Mouse (Mus musculus) hindbrain, embryonic 11.5 days (tissue): Measurements from ENCODE around the gene Olfr66. TPM values are rescaled to one million over a fixed set of nuclear protein-coding genes. Genes with fewer than 3 reads are reported as not detected.

Experiments used
- ATAC-seq: fragments of 200-750 bp; cut with Nextera tagmentation; 2 replicates; pipeline ENCODE4 v1.8.0; 2017; ENCODE audit warnings: mild to moderate bottlenecking, moderate TSS enrichment, moderate library complexity; ENCODE audit not compliant: low FRiP score
- DNase-seq: peaks from one replicate; pipeline ENCODE4 v3.0.0-alpha.2; 2015; ENCODE audit warnings: low spot score
- H3K27ac ChIP-seq: fragments of 300-500 bp; sonication (generic); 2 replicates; pipeline ENCODE4 v1.5.1; 2014; ENCODE audit warnings: mild to moderate bottlenecking, low read depth, low read length
- H3K27me3 ChIP-seq: fragments of 300-500 bp; sonication (generic); 2 replicates; pipeline ENCODE4 v1.6.1; 2014; ENCODE audit warnings: mild to moderate bottlenecking, low read length, moderate library complexity, mixed read lengths; ENCODE audit not compliant: control insufficient read depth, insufficient read depth
- H3K36me3 ChIP-seq: fragments of 300-500 bp; sonication (generic); 2 replicates; pipeline ENCODE4 v1.6.1; 2014; ENCODE audit warnings: mild to moderate bottlenecking, low read length, moderate library complexity, mixed read lengths; ENCODE audit not compliant: control insufficient read depth, insufficient read depth
- H3K4me1 ChIP-seq: fragments of 300-500 bp; sonication (generic); replicated peaks from 2 replicates; pipeline ENCODE4 v1.6.1; 2014; ENCODE audit warnings: low read length, mixed read lengths; ENCODE audit not compliant: control insufficient read depth, insufficient read depth
- H3K4me2 ChIP-seq: fragments of 300-500 bp; sonication (generic); replicated peaks from 2 replicates; pipeline ENCODE4 v1.6.1; 2014; ENCODE audit warnings: mild to moderate bottlenecking, low read depth, low read length
- H3K4me3 ChIP-seq: fragments of 300-500 bp; sonication (generic); 2 replicates; pipeline ENCODE4 v1.5.1; 2014; ENCODE audit warnings: low read depth, low read length
- H3K9ac ChIP-seq: fragments of 300-500 bp; sonication (generic); 2 replicates; pipeline ENCODE4 v1.6.1; 2014; ENCODE audit warnings: low read depth, low read length
- H3K9me3 ChIP-seq: fragments of 300-500 bp; sonication (generic); 2 replicates; pipeline ENCODE4 v1.6.1; 2016; ENCODE audit warnings: low read length; ENCODE audit not compliant: control insufficient read depth
- WGBS: fragments of 180-500 bp; shearing (Covaris S2); extraction: QIAGEN DNeasy Blood & Tissue Kit; methylation state at CpG from one replicate; pipeline ENCODE4 v1.1.7; 2014; 5-methylcytosine and 5-hydroxymethylcytosine counted together
- polyA plus RNA-seq: library from polyadenylated mRNA; unstranded; fragments of >200 nt; fragmentation: Nextera tagmentation; extraction: Ambion mirVana; gene quantifications from 2 replicates; pipeline ENCODE4 v1.2.1, GENCODE M21; 2014

The Olfr66 gene
- polyA plus RNA-seq, 1 experiment from 2014 or later: not detected

- Histone ChIP-seq H3K27ac (no peak overlapping the region), H3K4me3 (no peak overlapping the region), H3K9me3 (no peaks in the 10 kb centered on the region), H3K27me3 (no peaks in the 10 kb centered on the region), H3K36me3 (no peaks in the 10 kb centered on the region), H3K4me2 (no peak overlapping the region), H3K9ac (no peak overlapping the region), H3K4me1 (no peaks in the 10 kb centered on the region)
- DNase-seq (no peak), ATAC-seq (no peak)
- WGBS: 54% methylated on average over 5 of the region's 5 CpGs
Observed at GRCm38 (mm10) chr7:103874451-103874850, 11.6 kb downstream of the Olfr66 start.

- ATAC-seq (no peak), DNase-seq (peak; percentile 39)
- H3K27ac ChIP-seq: no peak overlapping the region
- H3K4me3 ChIP-seq: no peak overlapping the region
- no peaks in the 10 kb centered on the region for H3K4me1 ChIP-seq
- no peaks in the 10 kb centered on the region for H3K27me3 ChIP-seq
- no peak overlapping the region for H3K4me2 ChIP-seq
- no peaks in the 10 kb centered on the region for H3K9me3 ChIP-seq
- 8% methylated on average over 1 of the region's 1 CpGs for WGBS
- H3K9ac ChIP-seq: no peak overlapping the region
- no peaks in the 10 kb centered on the region for H3K36me3 ChIP-seq
Observed at GRCm38 (mm10) chr7:103873064-103873463, 13.0 kb downstream of the Olfr66 start.

- DNase-seq: no peak
- Histone ChIP-seq H3K27ac (no peak overlapping the region), H3K36me3 (no peaks in the 10 kb centered on the region), H3K27me3 (no peaks in the 10 kb centered on the region), H3K4me1 (no peaks in the 10 kb centered on the region), H3K9ac (no peak overlapping the region), H3K9me3 (no peaks in the 10 kb centered on the region), H3K4me3 (no peak overlapping the region), H3K4me2 (no peak overlapping the region)
- ATAC-seq: no peak
Observed at GRCm38 (mm10) chr7:103870667-103871066, 15.4 kb downstream of the Olfr66 start.

GRCm38 (mm10) chr7:103865716-103866115 is 20.3 kb downstream of the Olfr66 start:
- Histone ChIP-seq H3K4me1 (no peaks in the 10 kb centered on the region), H3K27me3 (no peaks in the 10 kb centered on the region)

GRCm38 (mm10) chr7:103861531-103861930 is 24.5 kb downstream of the Olfr66 start:
- no peaks in the 10 kb centered on the region for H3K27me3 ChIP-seq
- H3K27ac ChIP-seq: no peak overlapping the region
- H3K9ac ChIP-seq: no peak overlapping the region
- H3K4me3 ChIP-seq: no peak overlapping the region
- H3K4me2 ChIP-seq: no peak overlapping the region
- no peak for ATAC-seq
- H3K9me3 ChIP-seq: no peaks in the 10 kb centered on the region
- 81% methylated on average over 3 of the region's 3 CpGs for whole genome bisulfite sequencing
- no peaks in the 10 kb centered on the region for H3K36me3 ChIP-seq
- no peaks in the 10 kb centered on the region for H3K4me1 ChIP-seq
- DNase-seq: no peak

More at GRCm38 (mm10) chr7:103865716-103866115, 20.3 kb downstream of the Olfr66 start:
- Histone ChIP-seq H3K27ac (no peak overlapping the region), H3K4me2 (no peak overlapping the region), H3K4me3 (no peak overlapping the region), H3K9me3 (no peaks in the 10 kb centered on the region), H3K9ac (no peak overlapping the region), H3K36me3 (no peaks in the 10 kb centered on the region)
- no peak for ATAC-seq
- no peak for DNase-seq

- DNase-seq (no peak), ATAC-seq (0 out of 2 replicates have a peak, but pooled peaks have one; percentile 49)
- no peak overlapping the region for H3K9ac ChIP-seq
- no peaks in the 10 kb centered on the region for H3K4me1 ChIP-seq
- H3K36me3 ChIP-seq: no peaks in the 10 kb centered on the region
- H3K27ac ChIP-seq: no peak overlapping the region
- no peak overlapping the region for H3K4me2 ChIP-seq
- H3K27me3 ChIP-seq: no peaks in the 10 kb centered on the region
- no peaks in the 10 kb centered on the region for H3K9me3 ChIP-seq
- no peak overlapping the region for H3K4me3 ChIP-seq
- 48% methylated on average over 1 of the region's 1 CpGs for WGBS
Observed at GRCm38 (mm10) chr7:103860855-103861254, 25.2 kb downstream of the Olfr66 start.

- Histone ChIP-seq H3K27ac (no peak overlapping the region), H3K9me3 (no peaks in the 10 kb centered on the region), H3K9ac (no peak overlapping the region), H3K27me3 (no peaks in the 10 kb centered on the region), H3K4me2 (no peak overlapping the region), H3K4me1 (no peaks in the 10 kb centered on the region), H3K4me3 (no peak overlapping the region), H3K36me3 (no peaks in the 10 kb centered on the region)
- WGBS: 67% methylated on average over 2 of the region's 2 CpGs
- ATAC-seq (peak; percentile 45; the same call in 1 of the 2 replicates), DNase-seq (no peak)
Observed at GRCm38 (mm10) chr7:103859076-103859475, 27.0 kb downstream of the Olfr66 start.

GRCm38 (mm10) chr7:103854669-103855068 is 31.4 kb downstream of the Olfr66 start:
- H3K27me3 ChIP-seq: no peaks in the 10 kb centered on the region
- no peak for ATAC-seq
- H3K4me3 ChIP-seq: no peak overlapping the region

GRCm38 (mm10) chr7:103853090-103853489 is 33.0 kb downstream of the Olfr66 start, which contains the start of gene Hbb-y:
Gene Hbb-y (minus strand): TSS chr7:103853216.
- H3K36me3 ChIP-seq: no peaks in the 10 kb centered on the region
- no peak within 1 kb of the TSS for H3K9ac ChIP-seq
- H3K4me1 ChIP-seq: no peaks in the 10 kb centered on the region
- no peak within 1 kb of the TSS for H3K4me3 ChIP-seq
- DNase-seq (no peak), ATAC-seq (no peak)
- no peak within 1 kb of the TSS for H3K27ac ChIP-seq
- 75% methylated on average over 2 of the region's 2 CpGs for WGBS
- H3K4me2 ChIP-seq: no peak within 1 kb of the TSS
- no peaks in the 10 kb centered on the region for H3K9me3 ChIP-seq
- no peaks in the 10 kb centered on the region for H3K27me3 ChIP-seq

More at GRCm38 (mm10) chr7:103854669-103855068, 31.4 kb downstream of the Olfr66 start:
- Histone ChIP-seq H3K9ac (no peak overlapping the region), H3K4me2 (no peak overlapping the region), H3K9me3 (no peaks in the 10 kb centered on the region), H3K27ac (no peak overlapping the region), H3K4me1 (no peaks in the 10 kb centered on the region), H3K36me3 (no peaks in the 10 kb centered on the region)
- WGBS: 75% methylated on average over 1 of the region's 1 CpGs
- no peak for DNase-seq
